Mouse (Mus musculus) olfactory bulb, adult 2 months (tissue): Measurements from ENCODE around the gene Cyp26a1. TPM values are rescaled to one million over a fixed set of nuclear protein-coding genes. Genes with fewer than 3 reads are reported as not detected.

Experiments used
- H3K27ac ChIP-seq: fragments of 200-500 bp; 2 replicates; pipeline ENCODE4 v1.5.1; 2012; ENCODE audit warnings: low read depth, low read length; ENCODE audit not compliant: insufficient read depth
- H3K4me1 ChIP-seq: fragments of 200-500 bp; 2 replicates; pipeline ENCODE4 v1.6.1; 2012; ENCODE audit warnings: low read length; ENCODE audit not compliant: control insufficient read depth, insufficient read depth
- H3K4me3 ChIP-seq: fragments of 200-500 bp; 2 replicates; pipeline ENCODE4 v1.5.1; 2012; ENCODE audit warnings: mild to moderate bottlenecking, low read depth, low read length, moderate library complexity; ENCODE audit not compliant: insufficient read depth
- CTCF ChIP-seq: fragments of 200-500 bp; IDR thresholded peaks from 2 replicates; pipeline ENCODE4 v1.5.1; 2012; ENCODE audit warnings: low read depth, mild to moderate bottlenecking, low read length, moderate library complexity; ENCODE audit not compliant: insufficient read depth
- POLR2A ChIP-seq: fragments of 200-500 bp; IDR thresholded peaks from 2 replicates; pipeline ENCODE4 v1.6.1; 2012; ENCODE audit warnings: mild to moderate bottlenecking, low read depth, low read length, moderate library complexity; ENCODE audit not compliant: insufficient read depth
- WGBS: fragments of 180-500 bp; shearing (Covaris S2); methylation state at CpG from one replicate; pipeline ENCODE4 v1.1.7; 2018; 5-methylcytosine and 5-hydroxymethylcytosine counted together
- polyA plus RNA-seq: library from polyadenylated mRNA; stranded (reverse); fragments of >200 nt; gene quantifications from 2 replicates; pipeline ENCODE4 v1.2.4, GENCODE M21; 2012; ENCODE audit warnings: low replicate concordance; ENCODE audit not compliant: missing spikeins, insufficient read depth, insufficient read length

Gene Cyp26a1
- polyA plus RNA-seq, 1 experiment = not detected

DNA sequence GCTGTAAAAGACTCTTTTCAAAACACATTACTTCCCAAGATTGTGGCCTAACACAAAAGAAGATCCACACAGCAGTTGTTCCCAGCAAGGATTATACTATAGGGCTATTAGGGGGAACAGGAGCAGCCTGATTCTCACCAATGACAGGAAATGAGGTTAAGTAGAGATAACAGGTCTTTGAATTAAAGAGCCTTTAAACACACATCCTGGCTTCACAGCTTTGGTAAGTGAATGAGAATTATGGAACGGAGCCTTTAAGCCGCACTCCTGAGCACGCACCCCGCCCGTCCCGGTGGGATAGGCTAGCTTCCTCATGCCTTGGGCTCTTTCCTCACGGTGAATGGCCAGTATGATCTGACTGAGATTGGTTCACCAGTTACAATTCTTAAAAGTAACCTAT is 42.4 kb downstream of the Cyp26a1 start:
- TF ChIP-seq POLR2A (no peak), CTCF (no peak)
- WGBS = 82% methylated on average over 7 of the region's 7 CpGs
- H3K27ac ChIP-seq = no peak overlapping the region
- H3K4me3 ChIP-seq = no peak overlapping the region
- H3K4me1 ChIP-seq = no peaks in the 10 kb centered on the region

Other genes starting within 250 kb of the Cyp26a1 start
- gene Exoc6, start 147.4 kb upstream of the Cyp26a1 start, polyA plus RNA-seq = not detected in 2 replicates
- not detected in 2 replicates for gene Cyp26c1, start 12.2 kb upstream of the Cyp26a1 start, polyA plus RNA-seq